27 mouse cellular contexts compared by ENCODE assay signal in genomic region chr7:128294785-128295184, GRCm38 (mm10). TPM values are rescaled to one million over a fixed set of nuclear protein-coding genes. Genes with fewer than 3 reads are reported as not detected.
"Had no signal": no experiment of that assay in that cellular context is flagged by ENCODE, and none has a peak within 500 bp of the region (broad histone marks: within the 10 kb centered on the region; RNA-seq: fewer than 3 reads in every experiment).

No protein-coding gene starts in this region.

- H3K4me3 ChIP-seq: layer of hippocampus, adult 2 months; left cerebral cortex, adult 2 months; limb, embryonic 12.5 days; limb, embryonic 15.5 days had no signal

- DNase-seq: kidney, adult 18-20 months; kidney, adult 9 months; kidney, postnatal 25 days; layer of hippocampus, adult 9-11 months; layer of hippocampus, postnatal 36 days; lung, adult 2 months; lung, postnatal 14 days; lung, postnatal 4 days; midbrain, embryonic 14.5 days; right cerebral cortex, postnatal 14 days; right cerebral cortex, postnatal 4 days; thymus, postnatal 25 days had no signal

- H3K9ac ChIP-seq: limb, embryonic 12.5 days; limb, embryonic 15.5 days had no signal

- H3K27ac ChIP-seq: kidney, postnatal 0 days; layer of hippocampus, adult 2 months; left cerebral cortex, adult 2 months; limb, embryonic 12.5 days; limb, embryonic 15.5 days had no signal

- H3K4me2 ChIP-seq: limb, embryonic 12.5 days; limb, embryonic 15.5 days; midbrain, embryonic 11.5 days had no signal

- H3K9me3 ChIP-seq: limb, embryonic 12.5 days; limb, embryonic 15.5 days had no signal

- H3K27me3 ChIP-seq: limb, embryonic 12.5 days; limb, embryonic 15.5 days had no signal

RNA-seq across cellular contexts. Expression of gene Slc5a2, which starts 29.3 kb away (rescaled TPM):
- total RNA-seq: layer of hippocampus, adult 2 months; layer of hippocampus, postnatal 36 days; left cerebral cortex, adult 2 months; left cerebral cortex, postnatal 10 days; left cerebral cortex, postnatal 36 days; megakaryocyte progenitor cell, adult 5-6 weeks; midbrain, postnatal 0 days had no signal
- polyA plus RNA-seq: intestine, embryonic 14.5 days; large intestine, adult 2 months; limb, embryonic 12.5 days; limb, embryonic 15.5 days; lung, embryonic 16.5 days; midbrain, embryonic 14.5 days; midbrain, postnatal 0 days; neural tube, embryonic 14.5 days; thymus, postnatal 0 days had no signal
